Mouse (Mus musculus): ENCODE data around the gene Zfp598. TPM values are rescaled to one million over a fixed set of nuclear protein-coding genes. Genes with fewer than 3 reads are reported as not detected.
"Not testable (repeated sequence)": the region's sequence is repeated elsewhere in the genome, so short reads cannot be mapped to it uniquely, and the experiment has no call there.

Zfp598 gene
- polyA plus RNA-seq, 1 experiment from 2014 or later: 26.8 TPM

DNA sequence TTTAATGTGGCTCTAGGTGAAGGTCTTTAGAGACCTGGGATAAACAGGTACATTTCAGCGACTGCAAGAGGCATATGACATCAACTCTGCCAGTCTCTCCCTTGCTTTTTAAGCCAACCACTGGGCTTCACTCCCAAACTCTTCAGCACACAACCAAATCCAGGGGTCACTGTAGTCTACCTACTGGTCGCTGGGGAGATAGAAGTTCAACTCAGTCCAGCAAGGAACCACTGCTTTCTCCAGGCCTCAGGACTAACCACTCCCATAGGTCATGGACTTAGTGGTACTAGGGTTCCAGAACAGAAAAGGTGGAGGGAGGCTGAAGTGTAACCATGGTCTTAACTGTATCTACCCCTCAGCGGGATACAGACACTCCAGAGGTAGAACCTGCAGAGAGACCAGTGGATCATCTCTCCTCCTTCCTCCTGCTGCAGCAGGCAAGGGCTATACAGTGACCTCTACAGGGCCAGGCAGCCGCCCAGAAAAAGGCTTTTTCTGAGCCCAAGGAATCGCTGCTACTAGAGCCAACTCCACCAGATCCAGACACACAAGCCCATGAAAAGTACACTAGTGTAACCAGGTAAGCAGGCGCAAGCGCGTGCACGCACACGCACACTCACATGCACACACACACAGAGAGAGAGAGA lies 20.6 kb upstream of the Zfp598 start:
- H3K9ac ChIP-seq: no peak overlapping the region
- H3K36me3 ChIP-seq: peaks cover 8% of the 10 kb centered on the region; the same call in 1 of the 2 replicates
- H3K27me3 ChIP-seq: no peaks in the 10 kb centered on the region
- H3K27ac ChIP-seq (replicated peaks): 0 out of 2 replicates have a peak overlapping the region, but pooled peaks have one; percentile 55
- H3K4me2 ChIP-seq (replicated peaks): peak overlapping the region; percentile 91
- peaks cover 47% of the 10 kb centered on the region for H3K4me1 ChIP-seq
- 81% methylated on average over 10 of the region's 10 CpGs for WGBS
- peak overlapping the region; percentile 80 for H3K4me3 ChIP-seq (replicated peaks)
- H3K9me3 ChIP-seq (replicated peaks): no peaks in the 10 kb centered on the region
- no peak for ATAC-seq (ENCODE audit: insufficient number of reproducible peaks, low FRiP score, low TSS enrichment, low read depth)

DNA sequence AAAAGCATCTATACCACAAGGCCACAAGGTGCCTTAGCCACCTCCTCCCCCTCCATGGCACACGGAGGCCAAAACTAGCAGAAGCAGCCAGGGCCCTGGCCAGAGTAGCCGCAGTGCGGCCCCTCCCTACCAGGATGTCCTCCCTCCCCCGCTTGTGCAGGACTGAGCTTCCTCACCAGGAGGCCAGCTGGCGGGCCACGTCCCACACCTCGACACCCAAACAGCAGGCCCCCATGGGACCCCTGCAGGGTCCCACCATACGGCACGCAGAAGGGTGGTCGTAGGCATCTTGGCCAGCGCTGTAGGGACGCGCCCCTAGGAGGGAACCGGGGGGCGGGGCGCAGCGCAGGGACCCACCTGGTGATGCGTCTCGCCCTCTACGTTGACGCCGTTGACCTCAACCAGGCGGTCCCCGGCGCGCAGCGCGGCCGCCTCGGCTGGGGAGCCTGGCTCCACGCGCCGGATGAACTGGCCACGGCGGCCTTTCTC lies 19.9 kb upstream of the Zfp598 start:
- peak; percentile 11; the same call in 1 of the 2 replicates for ATAC-seq (ENCODE audit: insufficient number of reproducible peaks, low FRiP score, low TSS enrichment, low read depth)
- Histone ChIP-seq H3K9ac (peak overlapping the region; percentile 85), H3K4me3 (replicated peaks) (peak overlapping the region; percentile 80), H3K27ac (replicated peaks) (peak overlapping the region; percentile 55), H3K9me3 (replicated peaks) (no peaks in the 10 kb centered on the region), H3K36me3 (peaks cover 7% of the 10 kb centered on the region; the same call in 1 of the 2 replicates), H3K4me1 (peaks cover 39% of the 10 kb centered on the region), H3K4me2 (replicated peaks) (peak overlapping the region; percentile 91), H3K27me3 (no peaks in the 10 kb centered on the region)
- under 1% methylated on average over 35 of the region's 35 CpGs for WGBS

DNA sequence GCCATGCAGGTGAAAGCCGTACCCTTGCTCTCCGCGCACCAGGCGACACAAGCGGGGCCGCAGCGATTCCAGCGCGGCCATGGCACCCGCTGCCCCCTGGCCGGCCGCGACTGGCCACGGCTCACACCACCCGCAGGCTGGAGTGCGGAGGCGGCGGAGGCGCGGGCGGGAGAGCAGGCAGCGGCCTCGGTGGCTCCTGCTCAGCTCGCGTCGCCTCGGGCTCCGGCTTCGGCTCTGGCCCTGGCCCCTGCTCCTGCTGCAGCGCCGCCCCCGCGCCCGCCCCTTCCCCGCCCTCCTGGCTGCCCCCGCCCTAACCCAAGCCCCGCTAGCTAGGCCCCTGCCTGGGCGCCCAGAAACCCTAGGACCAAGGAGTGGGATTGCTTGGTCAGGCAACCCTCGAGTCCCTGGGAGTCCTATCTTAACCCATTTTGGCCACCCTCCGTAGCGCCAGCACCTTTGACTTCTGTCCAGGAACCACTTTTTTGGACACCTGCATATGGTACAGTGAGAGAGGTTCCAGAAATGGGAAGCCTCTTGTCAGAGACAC lies 19.3 kb upstream of the Zfp598 start, which contains the start of gene Slc9a3r2:
Gene Slc9a3r2, minus strand, starts transcription at position 258 of the 547 bp plus-strand sequence.
- no peaks in the 10 kb centered on the region for H3K9me3 ChIP-seq (replicated peaks)
- no peaks in the 10 kb centered on the region for H3K27me3 ChIP-seq
- H3K4me1 ChIP-seq: peaks cover 34% of the 10 kb centered on the region
- under 1% methylated on average over 39 of the region's 41 CpGs for WGBS
- H3K4me3 ChIP-seq (replicated peaks): peak within 1 kb of the TSS; percentile 80
- H3K36me3 ChIP-seq: peaks cover 4% of the 10 kb centered on the region; the same call in 1 of the 2 replicates
- peak within 1 kb of the TSS; percentile 55 for H3K27ac ChIP-seq (replicated peaks)
- peak within 1 kb of the TSS; percentile 85 for H3K9ac ChIP-seq
- ATAC-seq (ENCODE audit: insufficient number of reproducible peaks, low FRiP score, low TSS enrichment, low read depth): peak; percentile 82
- H3K4me2 ChIP-seq (replicated peaks): peak within 1 kb of the TSS; percentile 91

DNA sequence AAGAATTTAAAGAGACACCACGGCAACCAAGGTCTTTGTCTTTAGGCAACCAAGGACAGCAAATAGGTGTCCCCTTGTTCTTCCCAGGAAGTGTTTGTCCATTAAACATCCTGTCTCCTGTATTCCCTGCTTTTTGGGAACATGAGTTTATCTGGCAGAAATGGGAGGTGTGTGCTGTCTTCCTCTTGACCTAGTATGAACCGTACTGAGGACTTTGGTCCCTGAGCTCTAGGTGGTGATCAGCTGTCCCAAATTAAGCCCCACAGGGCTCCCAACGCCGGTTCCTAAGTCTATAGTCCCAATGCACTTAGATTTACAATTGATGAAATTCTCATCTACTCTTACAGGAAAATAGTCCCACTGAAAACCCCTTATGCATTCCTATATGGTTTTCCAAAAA lies 18.7 kb upstream of the Zfp598 start:
- H3K27ac ChIP-seq (replicated peaks): no peak overlapping the region
- 73% methylated on average over 4 of the region's 4 CpGs for WGBS
- no peak for ATAC-seq (ENCODE audit: insufficient number of reproducible peaks, low FRiP score, low TSS enrichment, low read depth)
- peaks cover 27% of the 10 kb centered on the region for H3K4me1 ChIP-seq
- peak overlapping the region; percentile 91 for H3K4me2 ChIP-seq (replicated peaks)
- no peaks in the 10 kb centered on the region for H3K27me3 ChIP-seq
- H3K4me3 ChIP-seq (replicated peaks): peak overlapping the region; percentile 80; the same call in 1 of the 2 replicates
- H3K9ac ChIP-seq: no peak overlapping the region
- H3K9me3 ChIP-seq (replicated peaks): no peaks in the 10 kb centered on the region
- peaks cover 4% of the 10 kb centered on the region; the same call in 1 of the 2 replicates for H3K36me3 ChIP-seq

DNA sequence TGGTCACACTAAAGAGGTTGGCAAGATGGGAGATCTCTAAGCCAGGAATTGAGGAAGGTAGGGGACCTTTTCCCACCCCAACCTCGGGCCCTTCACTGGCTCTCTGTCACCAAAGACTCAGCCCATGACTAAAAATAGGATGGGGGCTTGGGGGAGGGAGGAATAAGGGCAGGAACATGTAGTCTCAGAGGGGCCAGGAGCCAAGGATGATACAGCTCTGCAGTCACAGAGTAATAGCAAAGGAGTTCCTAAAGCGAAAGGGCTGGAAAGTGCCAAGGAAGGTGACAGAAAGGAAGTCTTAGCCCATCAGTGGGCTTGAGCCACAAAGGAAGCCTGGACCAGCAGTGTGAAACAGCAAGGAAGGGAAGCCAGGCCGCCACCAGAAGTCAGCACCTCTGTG lies 17.7 kb upstream of the Zfp598 start:
- no peak overlapping the region for H3K4me2 ChIP-seq (replicated peaks)
- H3K4me3 ChIP-seq (replicated peaks): no peak overlapping the region
- no peak overlapping the region for H3K9ac ChIP-seq
- 74% methylated on average over 3 of the region's 3 CpGs for WGBS
- H3K4me1 ChIP-seq: peaks cover 21% of the 10 kb centered on the region
- no peak overlapping the region for H3K27ac ChIP-seq (replicated peaks)
- H3K9me3 ChIP-seq (replicated peaks): no peaks in the 10 kb centered on the region
- peaks cover 2% of the 10 kb centered on the region; the same call in 1 of the 2 replicates for H3K27me3 ChIP-seq
- H3K36me3 ChIP-seq: no peaks in the 10 kb centered on the region
- ATAC-seq (ENCODE audit: insufficient number of reproducible peaks, low FRiP score, low TSS enrichment, low read depth): no peak

DNA sequence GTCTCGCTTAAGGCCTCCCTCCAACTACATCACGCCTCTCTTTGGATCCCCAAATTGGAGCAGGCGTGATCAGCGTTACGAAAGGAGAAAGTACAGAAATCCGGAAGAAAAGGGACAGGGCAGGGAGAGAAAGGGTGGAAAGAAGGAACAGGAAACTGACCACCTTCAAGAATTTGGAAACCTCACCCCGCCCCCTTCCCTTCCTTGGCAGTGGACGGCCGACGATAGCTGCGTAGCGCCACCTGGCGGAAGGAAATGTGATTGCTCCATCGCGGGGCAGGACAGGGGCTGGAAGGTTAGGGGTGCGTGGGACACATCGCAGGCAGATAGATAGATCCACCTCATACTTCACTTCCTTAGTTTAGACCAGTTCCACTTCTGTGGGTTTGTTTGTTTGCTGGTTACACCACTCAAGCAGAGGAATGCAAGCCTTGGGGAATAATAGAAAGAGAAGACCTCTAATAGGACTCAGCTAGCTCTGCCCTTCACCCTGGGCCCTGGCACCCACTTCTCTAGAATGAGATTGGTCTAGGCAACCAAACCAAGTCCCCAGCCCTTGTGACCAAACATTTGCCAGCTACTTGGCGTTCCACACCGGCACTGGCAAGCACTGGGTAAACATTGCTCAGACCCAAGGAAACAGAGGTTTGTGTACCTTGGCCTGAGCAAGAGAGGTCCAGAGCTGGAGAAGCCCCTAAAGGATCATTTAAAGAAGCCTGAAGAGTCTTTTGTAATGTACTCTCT lies 15.3 kb upstream of the Zfp598 start:
- Histone ChIP-seq H3K4me2 (replicated peaks) (peak overlapping the region; percentile 55), H3K27me3 (peaks cover 25% of the 10 kb centered on the region), H3K27ac (replicated peaks) (0 out of 2 replicates have a peak overlapping the region, but pooled peaks have one; percentile 45), H3K9ac (peak overlapping the region; percentile 21; the same call in 1 of the 2 replicates), H3K4me3 (replicated peaks) (peak overlapping the region; percentile 33), H3K36me3 (no peaks in the 10 kb centered on the region), H3K4me1 (peaks cover 21% of the 10 kb centered on the region), H3K9me3 (replicated peaks) (no peaks in the 10 kb centered on the region)
- peak; percentile 51; the same call in 1 of the 2 replicates for ATAC-seq (ENCODE audit: insufficient number of reproducible peaks, low FRiP score, low TSS enrichment, low read depth)
- WGBS: 4% methylated on average over 19 of the region's 19 CpGs

DNA sequence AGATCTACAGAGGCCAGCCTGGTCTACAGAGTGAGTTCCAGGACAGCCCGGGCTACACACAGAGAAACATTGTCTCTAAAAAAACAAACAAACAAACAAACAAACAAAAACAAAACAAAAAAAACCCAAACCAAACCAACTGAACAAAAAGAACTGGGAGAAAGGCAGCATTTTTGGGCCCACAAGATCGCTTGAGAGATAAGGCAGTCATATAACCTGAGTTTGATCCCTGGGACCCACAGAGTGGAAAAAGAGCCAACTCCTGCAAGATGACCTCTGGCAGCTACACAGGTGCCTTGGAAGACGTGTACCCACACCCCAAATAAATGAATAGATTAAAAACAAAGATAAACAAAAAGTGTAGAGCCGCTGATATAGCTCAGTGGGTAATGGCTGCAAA lies 14.5 kb upstream of the Zfp598 start:
- Histone ChIP-seq H3K9me3 (replicated peaks) (no peaks in the 10 kb centered on the region), H3K9ac (no peak overlapping the region), H3K4me2 (replicated peaks) (no peak overlapping the region), H3K27me3 (peaks cover 30% of the 10 kb centered on the region), H3K4me3 (replicated peaks) (no peak overlapping the region), H3K4me1 (peaks cover 13% of the 10 kb centered on the region), H3K27ac (replicated peaks) (no peak overlapping the region), H3K36me3 (no peaks in the 10 kb centered on the region)
- ATAC-seq (ENCODE audit: insufficient number of reproducible peaks, low FRiP score, low TSS enrichment, low read depth): no peak
- WGBS: 70% methylated on average over 4 of the region's 4 CpGs

DNA sequence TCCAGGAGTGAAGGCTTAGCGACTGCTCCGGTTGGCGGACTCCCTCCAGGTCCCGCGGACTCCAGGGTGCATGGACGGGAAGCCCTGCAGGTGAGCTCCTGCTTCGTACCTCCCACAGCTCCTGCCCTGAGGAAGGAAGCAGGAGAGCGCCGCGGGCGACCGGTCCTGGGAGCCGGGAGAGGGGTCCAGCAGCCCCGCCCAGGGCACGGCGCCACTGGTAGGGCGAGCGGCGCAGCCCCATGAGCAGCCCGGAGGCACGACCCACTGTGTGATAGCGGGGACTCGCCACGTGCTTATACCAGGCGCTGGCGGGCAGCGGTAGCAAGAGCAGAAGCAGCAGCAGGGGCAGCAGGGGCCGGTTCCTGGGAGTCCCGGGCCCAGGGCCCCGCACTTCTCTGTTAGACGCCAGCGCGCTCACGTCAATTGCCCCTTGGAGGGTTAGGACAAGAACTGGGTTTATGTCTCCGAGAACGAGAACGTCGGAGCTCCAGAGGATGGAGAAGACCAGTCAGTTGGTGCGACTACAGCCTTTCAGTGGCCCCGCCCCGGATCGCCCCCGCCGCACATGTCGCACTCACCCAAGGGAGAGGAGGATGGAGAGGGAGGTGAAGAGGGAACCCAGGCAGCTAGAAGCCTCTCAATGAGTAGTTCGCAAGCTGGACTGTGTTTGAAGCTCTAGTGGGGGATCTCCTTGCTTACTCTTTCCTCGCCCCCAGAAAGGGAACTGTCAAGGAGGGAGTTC lies 11.3 kb upstream of the Zfp598 start, which contains the start of gene Npw:
Gene Npw, minus strand, starts transcription at position 441 of the 742 bp plus-strand sequence.
- WGBS: 2% methylated on average over 47 of the region's 47 CpGs
- H3K9me3 ChIP-seq (replicated peaks): no peaks in the 10 kb centered on the region
- no peaks in the 10 kb centered on the region for H3K36me3 ChIP-seq
- peak within 1 kb of the TSS; percentile 35 for H3K9ac ChIP-seq
- H3K4me2 ChIP-seq (replicated peaks): peak within 1 kb of the TSS; percentile 92
- peaks cover 8% of the 10 kb centered on the region for H3K4me1 ChIP-seq
- ATAC-seq (ENCODE audit: insufficient number of reproducible peaks, low FRiP score, low TSS enrichment, low read depth): 0 out of 2 replicates have a peak, but pooled peaks have one; percentile 17
- peak within 1 kb of the TSS; percentile 45 for H3K4me3 ChIP-seq (replicated peaks)
- H3K27ac ChIP-seq (replicated peaks): no peak within 1 kb of the TSS
- peaks cover 30% of the 10 kb centered on the region for H3K27me3 ChIP-seq

DNA sequence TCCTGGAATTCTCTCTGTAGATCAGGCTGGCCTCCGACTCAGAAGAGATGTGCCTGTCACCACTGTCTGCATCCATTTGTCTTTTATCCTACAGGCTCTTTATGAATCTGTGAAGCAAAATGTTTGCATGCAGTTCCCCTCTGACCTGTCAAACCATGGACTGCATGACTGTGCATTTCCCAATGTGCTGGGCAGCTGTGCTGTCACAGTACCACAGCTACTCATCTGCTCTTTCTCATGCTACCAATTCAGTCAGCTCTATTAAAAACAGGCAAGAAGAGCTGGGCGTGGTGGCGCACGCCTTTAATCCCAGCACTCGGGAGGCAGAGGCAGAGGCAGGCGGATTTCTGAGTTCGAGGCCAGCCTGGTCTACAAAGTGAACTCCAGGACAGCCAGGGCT lies 2.5 kb upstream of the Zfp598 start:
- not testable (repeated sequence) for H3K9ac ChIP-seq; H3K36me3 ChIP-seq; H3K27ac ChIP-seq (replicated peaks); H3K27me3 ChIP-seq; H3K9me3 ChIP-seq (replicated peaks); H3K4me3 ChIP-seq (replicated peaks); ATAC-seq (ENCODE audit: insufficient number of reproducible peaks, low FRiP score, low TSS enrichment, low read depth); H3K4me2 ChIP-seq (replicated peaks)
- peaks cover 27% of the 10 kb centered on the region for H3K4me1 ChIP-seq
- WGBS: 56% methylated on average over 7 of the region's 7 CpGs

DNA sequence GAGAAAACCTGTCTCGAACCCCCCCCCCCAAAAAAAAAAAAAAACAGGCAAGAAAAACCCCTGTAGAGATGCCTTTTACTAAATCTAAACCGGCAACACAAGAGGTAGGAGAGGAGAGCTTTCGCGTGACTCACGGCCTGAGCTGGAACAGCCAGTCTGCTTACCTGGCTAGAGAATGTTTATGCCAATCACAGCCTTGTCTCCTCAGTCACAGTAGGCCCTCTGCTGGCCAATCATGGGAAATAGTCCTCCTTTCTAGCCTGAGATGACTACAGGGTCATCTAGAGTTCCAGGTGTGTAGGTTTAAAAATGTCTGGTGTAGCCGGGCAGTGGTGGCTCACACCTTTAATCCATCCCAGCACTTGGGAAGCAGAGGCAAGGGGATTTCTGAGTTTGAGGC lies 2.1 kb upstream of the Zfp598 start:
- Histone ChIP-seq H3K4me1 (peaks cover 31% of the 10 kb centered on the region), H3K27ac (replicated peaks) (no peak overlapping the region), H3K36me3 (no peaks in the 10 kb centered on the region), H3K4me3 (replicated peaks) (no peak overlapping the region), H3K9ac (no peak overlapping the region), H3K9me3 (replicated peaks) (no peaks in the 10 kb centered on the region), H3K4me2 (replicated peaks) (no peak overlapping the region), H3K27me3 (no peaks in the 10 kb centered on the region)
- 24% methylated on average over 6 of the region's 6 CpGs for WGBS
- ATAC-seq (ENCODE audit: insufficient number of reproducible peaks, low FRiP score, low TSS enrichment, low read depth): no peak

All from embryonic facial prominence, embryonic 15.5 days (tissue).